Comparison of ENCODE assay signal across 25 mouse cellular contexts in genomic region chr19:14161217-14161616, GRCm38 (mm10).
DNase-seq lines count a peak whose midpoint lies in the region; ATAC-seq and TF ChIP-seq lines count a peak whose summit lies in the region.
"Had no signal": no experiment of that assay in that cellular context is flagged by ENCODE, and none has a peak within 500 bp of the region (broad histone marks: within the 10 kb centered on the region; RNA-seq: fewer than 3 reads in every experiment).

No protein-coding gene starts in this region.

- 24% methylated on average over 3 of the region's 3 CpGs for WGBS in intestine, embryonic 15.5 days
- WGBS in intestine, postnatal 0 days = 19% methylated on average over 3 of the region's 3 CpGs
- WGBS in lung, embryonic 15.5 days = 8% methylated on average over 3 of the region's 3 CpGs

- H3K27ac ChIP-seq in intestine, embryonic 15.5 days = no peak overlapping the region
- H3K27ac ChIP-seq in intestine, postnatal 0 days (ENCODE audit: low read depth, low read length) = no peak overlapping the region
- H3K27ac ChIP-seq in lung, embryonic 15.5 days = no peak overlapping the region
- H3K27ac ChIP-seq: embryonic facial prominence, embryonic 15.5 days; gastrocnemius, adult 2 months; hindbrain, embryonic 13.5 days; left cerebral cortex, adult 2 months; limb, embryonic 15.5 days; liver, embryonic 14.5 days; midbrain, embryonic 12.5 days had no signal

- no peak overlapping the region for H3K9ac ChIP-seq in intestine, embryonic 15.5 days
- H3K9ac ChIP-seq in intestine, postnatal 0 days (ENCODE audit: low read depth, low read length) = no peak overlapping the region
- H3K9ac ChIP-seq in lung, embryonic 15.5 days = no peak overlapping the region
- H3K9ac ChIP-seq: embryonic facial prominence, embryonic 15.5 days; hindbrain, embryonic 13.5 days; limb, embryonic 15.5 days; liver, embryonic 14.5 days; midbrain, embryonic 12.5 days had no signal

- no peak for TF ChIP-seq CTCF in intestine, postnatal 0 days (IDR thresholded peaks at IDR 0.05; ENCODE audit: low read depth)
- no peak for TF ChIP-seq CTCF in brain, embryonic 14.5 days (IDR thresholded peaks at IDR 0.05; ENCODE audit: borderline replicate concordance, extremely low read depth, insufficient read depth, insufficient read length)

- 0 out of 2 replicates have a peak, but pooled peaks cover 3% of the 10 kb centered on the region for H3K27me3 ChIP-seq in intestine, embryonic 15.5 days (replicated peaks)
- 0 out of 2 replicates have a peak, but pooled peaks cover 3% of the 10 kb centered on the region for H3K27me3 ChIP-seq in intestine, postnatal 0 days (replicated peaks; ENCODE audit: control insufficient read depth, insufficient read depth, low read length)
- H3K27me3 ChIP-seq in lung, embryonic 15.5 days = no peaks in the 10 kb centered on the region
- H3K27me3 ChIP-seq: CH12.LX; embryonic facial prominence, embryonic 15.5 days; hindbrain, embryonic 13.5 days; limb, embryonic 15.5 days had no signal

- no peak overlapping the region for H3K4me2 ChIP-seq in intestine, embryonic 15.5 days (replicated peaks)
- no peak overlapping the region for H3K4me2 ChIP-seq in intestine, postnatal 0 days (replicated peaks; ENCODE audit: low read depth)
- no peak overlapping the region for H3K4me2 ChIP-seq in lung, embryonic 15.5 days
- H3K4me2 ChIP-seq: embryonic facial prominence, embryonic 15.5 days; hindbrain, embryonic 13.5 days; limb, embryonic 15.5 days; midbrain, embryonic 12.5 days had no signal

- DNase-seq in brain, embryonic 14.5 days (ENCODE audit: low read depth) = peak; percentile 43
- peak; percentile 39 for DNase-seq in lung, postnatal 36 days
- DNase-seq in frontal cortex, postnatal 25 days (ENCODE audit: low spot score in 2 of 2) = no peak
- DNase-seq in yolk sac, embryonic 10.5 days (ENCODE audit: low spot score) = no peak
- DNase-seq: adrenal gland, adult 2 months; B cell, adult 2 months; cerebellum, adult 18-20 months; cerebellum, postnatal 25 days; embryo, embryonic 11 days; gastrocnemius, adult 2 months; layer of hippocampus, adult 9-11 months; thymus, postnatal 25 days had no signal

- ATAC-seq in intestine, embryonic 15.5 days = peak; percentile 51; the same call in 1 of the 2 replicates
- no peak for ATAC-seq in intestine, postnatal 0 days
- ATAC-seq in lung, embryonic 15.5 days (ENCODE audit: borderline replicate concordance, extremely low read depth, low FRiP score, low TSS enrichment) = peak; percentile 86; the same call in 1 of the 2 replicates
- ATAC-seq: inflammation-experienced regulatory T-cells, adult 6 months; Patski had no signal

- H3K9me3 ChIP-seq in intestine, embryonic 15.5 days = no peaks in the 10 kb centered on the region
- H3K9me3 ChIP-seq in intestine, postnatal 0 days (ENCODE audit: control insufficient read depth) = no peaks in the 10 kb centered on the region
- no peaks in the 10 kb centered on the region for H3K9me3 ChIP-seq in lung, embryonic 15.5 days
- H3K9me3 ChIP-seq: embryonic facial prominence, embryonic 15.5 days; G1E; hindbrain, embryonic 13.5 days; limb, embryonic 15.5 days; midbrain, embryonic 12.5 days had no signal

- no peak overlapping the region for H3K4me3 ChIP-seq in intestine, embryonic 15.5 days (replicated peaks)
- H3K4me3 ChIP-seq in intestine, postnatal 0 days (ENCODE audit: low read depth, low read length) = no peak overlapping the region
- no peak overlapping the region for H3K4me3 ChIP-seq in lung, embryonic 15.5 days
- H3K4me3 ChIP-seq: embryonic facial prominence, embryonic 15.5 days; gastrocnemius, adult 2 months; hindbrain, embryonic 13.5 days; left cerebral cortex, adult 2 months; limb, embryonic 15.5 days; midbrain, embryonic 12.5 days had no signal

- TF ChIP-seq POLR2A in brain, embryonic 14.5 days (IDR thresholded peaks at IDR 0.05; ENCODE audit: borderline replicate concordance, extremely low read depth, insufficient read depth, insufficient read length, poor library complexity, severe bottlenecking) = no peak

- no peaks in the 10 kb centered on the region for H3K4me1 ChIP-seq in intestine, embryonic 15.5 days (replicated peaks)
- H3K4me1 ChIP-seq in intestine, postnatal 0 days (replicated peaks; ENCODE audit: control insufficient read depth, insufficient read depth, low read length) = no peaks in the 10 kb centered on the region
- peaks cover 8% of the 10 kb centered on the region; the same call in 1 of the 2 replicates for H3K4me1 ChIP-seq in lung, embryonic 15.5 days
- H3K4me1 ChIP-seq: embryonic facial prominence, embryonic 15.5 days; limb, embryonic 15.5 days had no signal

- H3K36me3 ChIP-seq in intestine, embryonic 15.5 days = no peaks in the 10 kb centered on the region
- no peaks in the 10 kb centered on the region for H3K36me3 ChIP-seq in intestine, postnatal 0 days (ENCODE audit: control insufficient read depth, insufficient read depth)
- no peaks in the 10 kb centered on the region for H3K36me3 ChIP-seq in lung, embryonic 15.5 days
- H3K36me3 ChIP-seq: embryonic facial prominence, embryonic 15.5 days; G1E; hindbrain, embryonic 13.5 days; limb, embryonic 15.5 days; midbrain, embryonic 12.5 days had no signal

Comparison
In these comparisons a context has a peak if more than half of its experiments do, and no peak if none do; other contexts are left out.
1. DNase-seq: peak in brain, embryonic 14.5 days (single experiment) and lung, postnatal 36 days (single experiment); none in frontal cortex, postnatal 25 days (0 of 2) and yolk sac, embryonic 10.5 days (single experiment).